Mouse (Mus musculus): ENCODE results near the gene Crebbp.
A peak's percentile ranks its signal among the peaks of the same experiment; 100 is the strongest.
"Not testable (repeated sequence)": the region's sequence is repeated elsewhere in the genome, so short reads cannot be mapped to it uniquely, and the experiment has no call there.

Gene Crebbp

DNA sequence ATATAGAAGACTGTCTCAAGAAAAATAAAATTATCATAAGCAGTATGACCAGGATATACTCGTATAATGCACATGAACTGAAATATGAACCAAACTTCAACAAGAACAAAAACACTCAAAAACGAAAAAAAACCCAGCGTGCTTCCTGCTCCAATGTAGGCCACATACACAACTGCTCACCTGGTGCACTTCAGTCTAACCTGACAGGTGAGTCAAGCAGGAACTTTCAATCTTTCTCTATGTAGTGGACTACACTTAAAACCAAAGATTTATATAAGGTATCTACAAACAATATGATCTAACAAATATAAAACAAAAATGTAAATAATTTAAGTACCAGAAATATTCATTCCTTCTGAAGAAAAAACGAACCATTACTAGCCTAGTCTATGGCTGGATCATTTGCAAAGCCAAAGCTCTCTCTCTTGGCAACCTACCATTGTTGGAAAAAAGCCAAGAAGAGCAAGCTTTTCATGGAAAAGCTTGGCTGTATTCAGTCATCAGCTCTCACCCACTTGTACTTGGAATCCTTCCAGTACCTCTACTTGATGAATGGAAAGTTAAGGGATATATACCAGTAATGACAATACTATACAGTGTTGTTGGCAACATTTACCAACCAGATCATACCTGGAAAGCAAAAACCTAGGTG, 53.4 kb downstream of the Crebbp start:
- no peak for DNase-seq (ENCODE audit: low spot score in 2 of 2)

DNA sequence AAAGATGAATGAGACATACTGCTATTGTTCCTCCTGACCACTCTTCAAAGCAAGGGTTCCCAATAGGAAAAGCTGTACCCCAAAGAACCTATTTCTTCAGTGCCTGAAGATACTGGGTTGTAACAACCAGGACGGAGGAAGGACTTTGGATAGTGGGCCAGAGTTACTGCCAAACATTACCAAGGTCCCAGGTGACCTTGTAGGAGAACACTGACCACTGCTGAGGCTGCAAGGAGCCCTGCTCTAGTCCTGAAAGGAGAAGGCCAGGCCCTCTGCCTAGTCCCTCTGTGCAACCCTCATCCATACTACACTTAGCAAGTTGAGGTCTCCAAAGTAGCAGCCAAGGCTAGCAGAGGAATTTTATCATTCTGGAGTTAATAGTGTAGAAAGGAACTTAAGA, 60.7 kb downstream of the Crebbp start:
- no peak for DNase-seq (ENCODE audit: low spot score in 2 of 2)

DNA sequence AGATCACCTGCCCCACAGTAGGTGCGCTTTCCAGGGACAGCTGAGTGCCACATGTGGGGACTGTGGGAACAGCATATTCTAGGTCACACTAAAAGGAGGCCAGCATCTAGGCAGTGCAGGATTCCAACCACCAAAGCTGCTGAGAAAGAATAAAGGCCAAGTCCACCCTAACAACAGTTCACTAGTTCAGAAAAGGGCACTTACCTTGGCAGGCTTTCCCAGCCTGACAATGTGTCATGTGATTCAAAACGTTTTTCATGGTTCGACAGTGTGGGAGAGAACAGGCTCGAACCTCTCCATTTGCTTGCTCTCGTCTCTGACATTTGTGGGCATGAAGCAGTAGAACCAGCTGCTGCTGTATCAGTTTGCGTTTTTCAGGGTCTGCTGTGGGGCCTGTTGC, 75.3 kb downstream of the Crebbp start:
- no peak for DNase-seq (ENCODE audit: low spot score in 2 of 2)

DNA sequence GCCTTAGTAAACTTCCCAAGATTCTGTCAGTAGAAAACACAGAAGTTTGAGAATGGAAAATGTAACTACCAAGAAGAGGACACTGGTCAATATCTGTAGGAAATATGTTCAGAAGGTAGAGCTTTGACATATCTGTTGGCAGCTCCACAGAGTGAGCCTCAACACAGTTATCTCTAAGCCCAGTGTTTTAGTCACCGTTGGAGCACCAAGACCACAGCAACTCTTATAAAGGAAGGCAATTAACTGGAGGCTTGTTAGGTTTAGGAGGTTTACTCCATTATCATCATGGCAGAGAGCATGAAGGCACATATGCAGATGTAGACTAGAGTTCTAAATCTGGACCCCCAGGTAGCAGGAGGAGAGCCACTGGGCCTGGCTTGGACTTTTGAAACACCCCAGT, 80.0 kb downstream of the Crebbp start:
- DNase-seq (ENCODE audit: low spot score in 2 of 2) = no peak

DNA sequence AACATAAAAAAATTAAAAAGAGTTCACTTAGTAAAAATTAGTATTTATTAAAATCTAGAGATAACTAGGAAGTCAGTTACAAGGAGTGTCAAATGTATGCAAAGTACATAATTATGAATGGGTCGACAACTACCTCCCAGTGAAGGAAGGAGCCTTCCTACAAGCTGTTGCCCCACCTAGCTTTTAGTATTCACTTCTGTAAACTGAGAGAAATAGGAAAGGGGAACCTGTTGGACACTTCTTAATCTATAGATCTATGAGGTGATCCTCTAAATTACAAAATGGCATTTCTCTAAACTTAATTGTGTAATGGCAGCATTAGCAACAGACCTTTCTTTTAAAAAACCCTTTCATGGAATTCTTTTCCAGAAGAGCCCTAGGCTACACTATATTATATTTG, 84.9 kb downstream of the Crebbp start:
- no peak for DNase-seq (ENCODE audit: low spot score in 2 of 2)

DNA sequence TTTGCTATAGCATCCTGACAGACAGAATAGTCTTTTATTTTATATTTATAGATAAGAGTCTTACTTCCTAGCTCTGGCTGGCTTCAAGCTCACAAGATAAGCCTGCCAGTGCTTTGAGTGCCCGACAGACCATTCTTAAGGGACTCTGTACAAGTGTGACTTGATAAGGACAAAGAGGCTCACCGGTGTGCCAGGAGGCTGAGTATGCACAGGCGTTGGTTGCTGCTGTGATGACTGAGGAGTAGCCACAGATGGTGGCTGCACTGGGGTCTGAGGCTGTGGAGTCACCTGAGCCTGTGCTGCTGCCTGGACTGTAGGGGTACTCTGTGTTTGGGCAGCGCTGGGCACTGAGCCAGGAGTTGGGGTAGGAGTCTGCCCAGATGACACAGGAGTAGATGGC, 96.7 kb downstream of the Crebbp start:
- no peak for DNase-seq (ENCODE audit: low spot score in 2 of 2)

DNA sequence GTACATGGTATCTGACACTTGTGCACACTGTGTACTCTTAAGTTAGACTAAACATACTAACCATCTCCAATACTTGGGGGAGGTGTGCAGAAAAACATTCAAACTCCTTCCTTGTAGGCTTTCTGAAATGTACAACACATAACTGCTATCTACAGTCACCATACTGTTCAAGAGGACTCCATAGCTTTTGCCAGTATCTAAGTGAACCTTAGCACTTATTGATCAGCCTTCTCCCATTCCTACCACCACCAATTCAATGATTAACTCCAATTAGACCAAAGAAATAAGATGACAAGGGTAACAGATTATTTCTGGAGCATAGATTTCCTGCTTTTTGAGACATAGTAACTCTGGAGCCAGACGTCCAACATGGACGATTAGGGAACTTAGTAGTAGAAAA, 113.4 kb downstream of the Crebbp start:
- no peak for DNase-seq (ENCODE audit: low spot score in 2 of 2)

DNA sequence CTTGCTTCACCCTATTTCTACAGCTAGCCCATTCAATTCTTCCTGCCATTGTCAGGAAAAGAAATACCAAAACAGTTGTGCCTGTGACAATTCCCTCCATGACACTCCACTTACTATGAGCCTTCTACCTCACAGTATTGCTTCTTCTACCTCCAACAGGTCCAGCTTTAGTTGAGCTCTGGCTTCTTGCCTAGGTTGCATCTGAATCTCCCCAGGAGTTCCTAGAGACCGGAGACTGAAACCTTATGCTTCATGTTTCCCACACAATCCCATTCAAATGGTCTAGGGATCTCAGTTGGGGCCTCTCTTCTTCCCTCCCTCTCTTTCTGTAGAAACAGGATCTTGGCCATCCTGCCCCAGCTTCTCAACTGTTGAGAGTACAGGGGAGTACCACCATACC, 116.3 kb downstream of the Crebbp start:
- DNase-seq (ENCODE audit: low spot score in 2 of 2) = no peak

DNA sequence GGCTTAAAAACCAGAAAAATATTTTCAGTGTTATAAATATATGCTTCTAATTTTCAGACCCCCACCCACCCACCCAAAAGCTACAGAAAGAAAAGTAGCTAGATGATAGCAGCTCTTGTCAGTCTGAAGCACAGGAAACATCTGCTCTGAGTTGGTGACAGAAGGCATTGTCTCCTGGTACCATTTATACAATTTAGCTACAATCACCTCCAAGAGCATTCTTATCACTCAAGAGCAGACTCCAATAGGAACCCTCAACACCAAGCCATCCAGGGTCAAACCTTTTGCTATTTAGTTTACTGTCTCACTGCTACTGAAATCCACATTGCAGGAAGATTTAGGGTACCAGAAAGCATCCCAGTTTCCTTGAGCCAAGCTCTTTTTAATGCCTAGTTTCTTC, 116.9 kb downstream of the Crebbp start:
- no peak for DNase-seq (ENCODE audit: low spot score in 2 of 2)

DNA sequence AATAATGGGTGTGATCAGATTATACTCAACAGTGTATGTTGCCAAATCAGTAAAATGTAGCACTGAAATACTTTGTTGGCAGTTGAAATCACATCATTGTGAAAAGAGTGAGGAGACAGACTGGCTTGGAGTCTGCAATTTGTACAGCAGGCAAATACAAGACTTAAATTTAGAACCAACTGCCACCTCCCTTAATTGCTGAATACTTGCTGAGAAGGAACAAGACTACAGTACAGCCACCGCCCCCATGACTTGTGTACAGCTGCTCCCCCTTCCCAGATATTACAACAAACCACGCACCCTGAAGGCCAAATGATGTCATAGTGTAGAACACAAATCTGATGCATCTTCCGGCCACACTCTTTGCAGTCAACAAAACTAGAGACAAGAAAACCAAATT, 117.7 kb downstream of the Crebbp start:
- DNase-seq (ENCODE audit: low spot score in 2 of 2) = no peak

DNA sequence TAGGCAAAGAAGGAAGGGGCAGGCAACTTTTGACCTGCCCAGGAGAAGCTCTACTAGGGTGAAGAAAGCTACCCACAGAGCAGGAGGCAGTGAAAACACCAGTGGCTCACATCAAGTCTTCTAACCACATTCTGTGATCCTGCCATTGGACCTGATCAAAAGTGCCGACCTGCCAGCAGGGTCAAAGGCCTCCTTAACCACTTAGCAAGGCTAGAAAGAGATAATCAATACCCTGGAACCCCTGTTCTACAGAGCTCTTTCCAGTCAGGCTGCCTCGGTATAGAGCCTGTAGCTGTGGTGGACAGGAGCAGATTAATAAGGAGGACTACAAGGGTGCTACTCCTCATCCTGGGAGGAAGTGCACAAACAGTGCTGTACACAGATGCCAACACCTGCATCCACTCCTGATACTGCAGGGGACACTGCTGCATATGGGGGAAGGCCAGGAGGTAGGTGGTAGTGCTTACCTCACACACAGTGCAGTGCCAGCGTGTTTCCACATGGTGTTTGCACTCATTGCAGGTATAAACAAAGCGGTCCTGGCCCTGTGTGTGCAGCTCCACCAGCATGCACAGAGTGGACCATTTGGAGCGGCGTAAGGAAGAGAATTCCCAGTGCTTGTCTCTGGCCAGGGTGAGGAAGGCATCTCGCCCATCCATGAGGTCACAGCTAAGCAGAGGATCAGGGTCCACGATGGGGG, 126.4 kb downstream of the Crebbp start:
- no peak for DNase-seq (ENCODE audit: low spot score in 2 of 2)

DNA sequence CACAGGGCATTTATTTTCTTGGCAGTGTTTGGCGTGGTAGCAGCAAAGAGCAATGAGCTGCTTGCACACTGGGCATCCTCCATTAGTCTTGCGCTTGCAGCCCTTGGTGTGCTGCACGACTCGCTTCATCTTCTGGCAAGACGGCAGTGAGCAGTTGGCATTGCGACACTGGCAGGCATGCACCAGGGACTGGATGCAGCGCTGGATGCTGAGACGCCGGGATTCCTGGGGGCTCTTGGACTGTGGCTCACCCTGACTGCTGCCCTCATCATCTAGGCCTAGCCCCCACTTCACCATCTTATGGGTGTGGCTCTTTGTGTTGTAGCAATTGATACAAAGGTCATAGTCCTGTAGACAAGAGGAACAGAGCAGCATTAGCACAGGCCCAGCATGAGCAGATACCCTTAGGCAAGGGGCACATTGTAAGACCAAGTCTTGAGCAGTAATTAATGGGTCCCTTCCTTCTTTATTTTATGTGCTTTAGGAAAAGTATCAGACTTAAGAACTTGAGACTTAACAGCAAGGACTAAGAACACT, 127.9 kb downstream of the Crebbp start:
- no peak for DNase-seq (ENCODE audit: low spot score in 2 of 2)

DNA sequence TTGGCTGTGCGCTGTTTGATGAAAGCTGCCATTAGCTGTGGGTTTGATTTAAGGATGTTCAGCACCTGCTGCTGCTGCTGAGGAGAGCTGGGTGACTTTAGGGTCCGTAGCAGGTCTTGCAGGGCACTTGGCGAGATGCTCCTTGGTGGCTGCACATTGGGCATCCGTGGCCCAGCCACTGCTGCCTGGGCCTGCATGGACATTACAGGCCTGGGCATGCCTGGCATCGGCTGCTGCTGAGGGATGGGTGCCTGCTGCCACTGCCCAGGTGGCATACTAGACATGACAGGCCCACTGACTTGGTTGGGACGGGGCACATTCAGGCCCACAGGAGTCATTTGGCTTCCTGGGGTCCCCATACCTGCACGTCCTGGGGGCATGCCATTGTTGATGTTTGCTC, 128.7 kb downstream of the Crebbp start:
- no peak for DNase-seq (ENCODE audit: low spot score in 2 of 2)

DNA sequence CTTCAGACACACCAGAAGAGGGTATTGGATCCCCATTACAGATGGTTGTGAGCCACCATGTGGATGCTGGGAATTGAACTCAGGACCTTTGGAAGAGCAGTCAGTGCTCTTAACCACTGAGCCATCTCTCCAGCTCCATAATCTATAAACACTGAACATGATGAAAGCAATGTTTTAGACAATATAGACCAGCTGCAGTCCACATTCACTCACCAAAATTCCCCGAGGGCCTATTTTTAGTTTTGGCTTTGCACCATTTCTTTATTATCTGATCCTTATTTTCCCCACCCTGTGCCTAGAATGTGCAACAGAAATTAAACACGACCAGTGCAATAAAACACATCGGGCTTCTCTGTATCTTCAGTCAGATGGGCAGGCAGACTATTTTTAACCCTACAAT, 133.4 kb downstream of the Crebbp start:
- DNase-seq (ENCODE audit: low spot score in 2 of 2) = not testable (repeated sequence)

DNA sequence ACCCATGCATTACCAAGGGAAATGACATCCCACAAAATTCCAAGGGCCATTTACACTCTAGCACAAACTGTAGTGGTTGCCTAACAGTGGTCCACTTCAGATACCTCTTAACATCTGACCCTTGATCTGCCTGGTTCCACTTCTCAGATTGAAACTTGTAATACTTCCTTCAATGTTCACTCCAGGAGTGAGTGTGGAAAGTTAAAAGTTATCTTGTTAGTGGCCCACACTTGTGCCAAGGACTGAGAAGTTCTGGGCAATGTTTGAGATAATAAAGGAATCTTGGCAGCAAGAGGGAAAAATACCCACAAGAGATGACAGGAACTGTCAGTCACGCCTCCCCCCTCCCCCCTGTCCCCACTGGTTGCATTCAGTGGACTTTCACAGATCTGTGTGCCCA, 134.1 kb downstream of the Crebbp start:
- no peak for DNase-seq (ENCODE audit: low spot score in 2 of 2)

DNA sequence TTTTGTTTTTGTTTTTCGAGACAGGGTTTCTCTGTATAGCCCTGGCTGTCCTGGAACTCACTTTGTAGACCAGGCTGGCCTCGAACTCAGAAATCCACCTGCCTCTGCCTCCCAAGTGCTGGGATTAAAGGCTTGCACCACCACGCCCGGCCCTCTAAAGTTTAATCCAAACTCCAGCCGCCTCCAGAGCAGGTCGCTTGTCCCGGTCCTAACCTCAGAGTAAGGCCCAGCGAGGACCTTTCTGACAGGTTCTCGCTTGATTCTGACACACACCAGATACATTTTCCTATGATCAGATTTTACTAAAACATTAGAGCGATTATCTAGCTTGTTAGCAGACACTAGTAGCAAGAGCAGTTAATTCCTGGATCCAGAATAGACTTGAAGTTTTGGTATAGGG, 135.5 kb downstream of the Crebbp start:
- DNase-seq (ENCODE audit: low spot score in 2 of 2) = not testable (repeated sequence)

DNA sequence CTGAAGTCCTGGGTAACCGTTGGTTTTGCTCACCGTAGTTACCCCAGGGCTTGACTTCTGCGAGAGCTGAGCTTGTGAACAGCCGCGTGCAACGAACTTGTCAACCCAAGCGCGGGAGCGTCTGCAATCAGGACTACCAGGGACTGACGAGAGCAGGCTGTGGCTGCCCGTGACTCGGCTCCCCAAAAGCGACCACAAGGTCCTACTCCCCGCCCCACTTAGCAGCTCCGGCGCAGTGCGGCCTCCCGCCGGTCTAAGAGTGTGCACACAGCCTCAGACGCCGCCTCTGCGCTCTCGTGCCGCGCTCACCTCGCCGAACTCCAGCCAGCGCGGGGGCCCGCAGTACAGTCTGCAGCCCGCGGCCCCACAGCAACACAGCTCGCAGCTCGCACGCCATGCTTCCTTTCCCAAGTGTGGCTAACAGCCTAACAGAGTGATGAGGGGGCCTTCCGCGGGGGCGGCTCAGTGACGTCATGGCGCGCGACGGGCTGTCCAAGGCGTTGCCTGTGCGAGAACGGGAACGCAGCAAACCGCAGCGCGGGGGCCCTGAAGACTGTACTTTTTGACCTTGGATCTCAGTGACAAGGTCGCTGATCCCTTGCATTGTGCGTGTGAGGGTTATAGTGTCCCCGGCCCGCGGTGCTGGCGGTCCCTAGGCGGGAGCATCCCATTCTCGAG, 136.3 kb downstream of the Crebbp start, which contains the start of gene Trap1:
TSS of gene Trap1 (minus strand) at position 444 of the 678 bp plus-strand sequence.
- peak; percentile 92 to 93 for DNase-seq (ENCODE audit: low spot score in 2 of 2)

DNA sequence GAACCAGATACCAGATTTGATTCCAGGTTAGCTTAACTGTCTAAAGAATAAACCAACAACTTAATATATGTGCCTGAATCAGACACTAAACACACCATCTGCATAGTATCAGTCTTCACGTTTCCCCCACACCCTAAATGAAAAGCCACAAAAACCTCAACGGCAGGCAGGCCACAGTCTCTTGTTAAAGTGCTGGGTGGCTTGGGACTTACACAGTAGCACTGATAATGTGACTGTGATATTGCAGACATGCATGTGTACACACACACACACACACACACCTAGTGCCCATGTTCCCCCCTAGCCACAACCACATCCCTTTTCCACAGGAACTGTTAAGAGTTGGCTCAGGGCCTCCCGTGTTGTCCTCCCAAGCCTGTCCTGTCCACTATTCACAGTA, 139.0 kb downstream of the Crebbp start:
- peak in 1 of 2 experiments; percentile 3 for DNase-seq (ENCODE audit: low spot score in 2 of 2)

DNA sequence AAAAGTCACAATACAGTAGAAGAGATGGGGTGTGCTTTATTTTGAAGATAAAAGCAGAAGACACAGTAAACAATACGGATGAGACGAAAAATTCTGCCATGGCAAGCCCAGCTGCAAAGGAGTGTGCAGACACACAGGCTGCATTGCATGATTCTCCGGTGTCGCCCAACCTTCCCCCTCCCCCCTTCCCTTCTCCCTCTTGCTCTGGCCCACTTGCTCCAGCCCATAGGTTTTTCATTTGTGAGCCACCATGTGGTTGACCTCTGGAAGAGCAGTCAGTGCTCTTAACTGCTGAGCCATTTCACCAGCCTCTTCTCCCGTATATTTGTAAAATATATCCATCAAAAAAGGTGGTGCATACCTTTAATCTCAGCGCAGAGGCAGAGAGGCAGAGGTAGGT, 139.5 kb downstream of the Crebbp start:
- DNase-seq (ENCODE audit: low spot score in 2 of 2) = no peak

DNA sequence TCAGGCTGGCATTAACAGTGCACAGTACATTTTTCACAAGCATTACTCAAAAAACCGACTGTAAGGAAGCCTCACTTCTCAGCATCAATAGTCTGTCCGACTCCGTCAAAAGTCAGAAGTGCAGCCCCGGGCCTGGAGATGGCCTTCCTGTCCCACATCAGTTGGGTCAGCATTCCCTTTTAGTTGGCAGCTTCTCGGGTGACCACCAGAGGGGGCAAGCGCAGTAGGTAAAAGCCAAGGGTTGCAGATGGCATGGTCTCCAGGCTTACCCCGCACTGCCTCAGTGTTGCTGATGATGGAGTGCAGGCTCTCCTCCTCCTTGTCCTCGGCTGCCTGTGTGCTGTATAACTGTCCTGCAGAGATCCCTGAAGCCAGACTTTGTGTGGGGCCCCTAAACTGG, 145.2 kb downstream of the Crebbp start:
- peak; percentile 35 to 62 for DNase-seq (ENCODE audit: low spot score in 2 of 2)

DNA sequence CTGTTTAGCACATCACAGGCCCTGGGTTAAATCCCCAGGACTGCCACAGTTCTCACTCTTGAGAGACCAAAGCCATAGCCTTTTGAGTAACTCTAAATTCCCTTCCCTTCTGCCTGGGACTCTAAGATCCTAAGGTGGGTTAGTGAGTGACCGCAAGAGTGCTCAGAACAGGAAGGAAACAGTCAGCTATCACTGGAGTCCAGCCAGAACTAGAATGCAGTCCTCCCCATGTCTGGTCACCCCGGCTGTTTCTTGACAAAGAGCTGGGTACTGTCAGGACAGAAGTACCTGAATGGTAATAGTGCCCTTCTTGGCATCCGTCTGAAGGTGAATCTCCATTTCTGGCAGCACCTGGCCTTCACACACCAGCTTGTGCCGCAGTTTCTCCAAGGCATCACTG, 148.9 kb downstream of the Crebbp start:
- DNase-seq (ENCODE audit: low spot score in 2 of 2) = no peak

DNA sequence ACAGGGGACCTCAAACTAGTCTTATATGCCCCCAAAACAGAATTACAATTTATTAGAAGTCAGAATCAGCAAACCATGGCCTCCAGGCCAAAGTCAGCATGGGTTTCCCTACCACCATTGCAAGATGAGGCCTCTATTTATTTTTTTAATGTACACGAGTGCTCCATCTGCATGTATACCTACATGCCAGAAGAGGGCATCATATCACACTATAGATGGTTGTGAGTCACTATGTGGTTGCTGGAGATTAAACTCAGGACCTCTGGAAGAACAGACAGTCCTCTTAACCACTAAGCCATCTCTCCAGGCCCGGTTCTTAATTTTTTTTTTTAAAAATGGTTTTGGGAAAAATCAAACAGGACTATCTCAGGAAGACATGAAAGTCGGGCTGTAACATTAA, 160.0 kb downstream of the Crebbp start:
- DNase-seq (ENCODE audit: low spot score in 2 of 2) = no peak

DNA sequence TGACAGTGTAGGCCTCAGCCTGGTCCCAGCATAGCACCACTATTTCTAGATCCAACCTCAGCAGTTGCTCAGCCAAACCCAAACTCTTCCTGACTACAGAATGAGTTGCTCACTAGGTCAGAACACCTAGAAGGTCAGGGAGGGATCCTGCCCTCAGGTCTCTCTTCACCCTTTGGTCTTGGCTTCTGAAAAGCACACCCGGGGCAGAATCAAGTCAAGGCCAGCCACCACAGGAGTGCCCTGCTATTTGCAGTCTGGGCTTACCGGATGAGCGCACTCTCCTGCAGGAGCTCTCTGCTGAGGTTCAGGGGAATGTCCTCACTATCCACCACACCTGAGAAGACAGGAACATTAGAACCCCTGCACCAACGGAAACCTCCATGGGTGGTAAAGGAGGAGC, 161.2 kb downstream of the Crebbp start:
- DNase-seq (ENCODE audit: low spot score in 2 of 2) = no peak

Measured in natural killer cell, adult 2 months (primary cell).